Mouse (Mus musculus) forebrain, postnatal 0 days (tissue): Measurements from ENCODE around the gene Rexo4. TPM values are rescaled to one million over a fixed set of nuclear protein-coding genes. Genes with fewer than 3 reads are reported as not detected.

Experiments used
- ATAC-seq: fragments of 200-750 bp; cut with Nextera tagmentation; 2 replicates; pipeline ENCODE4 v1.8.0; 2017; ENCODE audit warnings: mild to moderate bottlenecking, moderate library complexity
- DNase-seq: peaks from one replicate; pipeline ENCODE4 v3.0.0-alpha.2; 2015
- H3K27ac ChIP-seq: fragments of 300-500 bp; sonication (generic); 2 replicates; pipeline ENCODE4 v1.5.1; 2014; ENCODE audit warnings: low read depth, mild to moderate bottlenecking, antibody characterized with exemption, low read length, moderate library complexity, mixed read lengths
- H3K27me3 ChIP-seq: fragments of 300-500 bp; sonication (generic); 2 replicates; pipeline ENCODE4 v1.6.1; 2014; ENCODE audit warnings: mild to moderate bottlenecking, low read length, mixed read lengths; ENCODE audit not compliant: insufficient read depth
- H3K36me3 ChIP-seq: fragments of 300-500 bp; sonication (generic); 2 replicates; pipeline ENCODE4 v1.6.1; 2014; ENCODE audit warnings: mild to moderate bottlenecking, moderate library complexity; ENCODE audit not compliant: insufficient read depth
- H3K4me1 ChIP-seq: fragments of 300-500 bp; sonication (generic); 2 replicates; pipeline ENCODE4 v1.6.1; 2014; ENCODE audit warnings: antibody characterized with exemption; ENCODE audit not compliant: insufficient read depth
- H3K4me2 ChIP-seq: fragments of 300-500 bp; sonication (generic); 2 replicates; pipeline ENCODE4 v1.6.1; 2014; ENCODE audit warnings: low read depth, mild to moderate bottlenecking, moderate library complexity
- H3K4me3 ChIP-seq: fragments of 300-500 bp; sonication (generic); 2 replicates; pipeline ENCODE4 v1.5.1; 2014; ENCODE audit warnings: low read depth, low read length, mixed read lengths
- H3K9ac ChIP-seq: fragments of 300-500 bp; sonication (generic); 2 replicates; pipeline ENCODE4 v1.6.1; 2014; ENCODE audit warnings: mild to moderate bottlenecking
- H3K9me3 ChIP-seq: fragments of 300-500 bp; sonication (generic); 2 replicates; pipeline ENCODE4 v1.6.1; 2016; ENCODE audit warnings: low read length
- CTCF ChIP-seq: sonication (generic); IDR thresholded peaks from 2 replicates; pipeline ENCODE4 v1.5.1; 2016; ENCODE audit warnings: antibody characterized with exemption, control low read depth, low read depth
- WGBS: fragments of 180-500 bp; shearing (Covaris S2); extraction: QIAGEN DNeasy Blood & Tissue Kit; methylation state at CpG from one replicate; pipeline ENCODE4 v1.1.7; 2014; 5-methylcytosine and 5-hydroxymethylcytosine counted together
- polyA plus RNA-seq: library from polyadenylated mRNA; unstranded; fragments of >200 nt; fragmentation: Nextera tagmentation; extraction: Ambion mirVana; gene quantifications from 2 replicates; pipeline ENCODE4 v1.2.1, GENCODE M21; 2015
- total RNA-seq: library from RNA; depleted of rRNA; stranded (reverse); fragments of >200 nt; gene quantifications from 2 replicates; pipeline ENCODE4 v1.2.3, GENCODE M21; 2014

Gene Rexo4
- total and polyA plus RNA-seq, 2 experiments from 2014 or later, result 25.5 to 42.2 TPM

DNA sequence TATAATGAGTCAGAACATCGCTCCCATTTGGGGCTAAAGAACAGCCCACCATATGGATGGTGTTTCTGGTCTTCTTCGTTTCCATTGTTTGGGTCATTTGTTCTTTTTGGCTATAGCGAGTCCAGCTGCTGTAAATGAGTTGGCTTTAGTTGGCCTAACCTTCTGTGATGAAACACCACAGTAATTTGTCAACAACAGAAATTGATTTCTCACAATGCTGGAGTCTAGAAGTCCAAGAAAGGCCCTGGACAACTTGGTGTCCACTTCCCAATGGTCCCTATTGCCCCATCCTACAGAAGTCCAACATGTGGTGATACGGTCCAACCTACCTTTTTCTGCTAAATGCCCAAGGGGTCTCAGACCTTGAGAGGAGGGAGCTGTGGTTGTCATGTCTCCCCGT, 20.5 kb upstream of the Rexo4 start:
- DNase-seq (no peak), ATAC-seq (no peak)
- H3K36me3 ChIP-seq, result no peaks in the 10 kb centered on the region
- no peak overlapping the region for H3K4me2 ChIP-seq
- no peak overlapping the region for H3K27ac ChIP-seq
- no peaks in the 10 kb centered on the region for H3K4me1 ChIP-seq
- H3K27me3 ChIP-seq, result no peaks in the 10 kb centered on the region
- H3K9me3 ChIP-seq, result no peaks in the 10 kb centered on the region
- no peak for TF ChIP-seq CTCF
- H3K4me3 ChIP-seq, result no peak overlapping the region
- no peak overlapping the region for H3K9ac ChIP-seq
- 86% methylated on average over 5 of the region's 5 CpGs for WGBS

DNA sequence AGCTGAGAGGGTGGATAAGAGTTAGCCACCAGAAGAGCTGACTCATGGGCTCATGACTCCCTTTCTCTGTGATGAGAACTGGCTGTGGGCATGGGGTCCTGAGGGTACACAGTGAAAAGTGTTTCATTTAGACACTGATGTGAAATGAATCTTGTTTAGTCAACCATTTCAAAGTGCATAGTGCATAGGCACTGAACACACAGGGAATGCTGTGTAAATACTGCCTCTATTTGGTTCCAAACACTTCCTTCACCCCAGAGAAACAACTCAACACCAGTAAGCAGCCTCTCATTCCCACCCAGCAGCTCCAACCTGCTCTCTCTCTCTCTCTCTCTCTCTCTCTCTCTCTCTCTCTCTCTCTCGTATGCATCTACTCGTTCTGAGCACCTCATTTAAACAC, 20.0 kb upstream of the Rexo4 start:
- no peaks in the 10 kb centered on the region for H3K36me3 ChIP-seq
- no peaks in the 10 kb centered on the region for H3K4me1 ChIP-seq
- H3K4me2 ChIP-seq, result no peak overlapping the region
- H3K27ac ChIP-seq, result no peak overlapping the region
- ATAC-seq (no peak), DNase-seq (no peak)
- no peaks in the 10 kb centered on the region for H3K27me3 ChIP-seq
- no peaks in the 10 kb centered on the region for H3K9me3 ChIP-seq
- TF ChIP-seq CTCF, result no peak
- H3K9ac ChIP-seq, result no peak overlapping the region
- WGBS, result 79% methylated on average over 2 of the region's 2 CpGs
- H3K4me3 ChIP-seq, result no peak overlapping the region

GRCm38 (mm10) chr2:26980361-26980760, 16.2 kb upstream of the Rexo4 start:
- 96% methylated on average over 1 of the region's 1 CpGs for WGBS
- Histone ChIP-seq H3K4me1 (no peaks in the 10 kb centered on the region), H3K4me2 (no peak overlapping the region), H3K36me3 (no peaks in the 10 kb centered on the region), H3K9ac (no peak overlapping the region), H3K27ac (no peak overlapping the region), H3K4me3 (no peak overlapping the region), H3K9me3 (no peaks in the 10 kb centered on the region), H3K27me3 (no peaks in the 10 kb centered on the region)
- no peak for TF ChIP-seq CTCF
- no peak for DNase-seq
- ATAC-seq, result no peak

GRCm38 (mm10) chr2:26973960-26974359, 9.8 kb upstream of the Rexo4 start:
- no peak for ATAC-seq
- H3K27ac ChIP-seq, result no peak overlapping the region
- 70% methylated on average over 4 of the region's 4 CpGs for WGBS
- H3K9me3 ChIP-seq, result no peaks in the 10 kb centered on the region
- no peaks in the 10 kb centered on the region for H3K4me1 ChIP-seq
- DNase-seq, result no peak
- H3K27me3 ChIP-seq, result no peaks in the 10 kb centered on the region
- H3K4me2 ChIP-seq, result no peak overlapping the region
- no peak overlapping the region for H3K9ac ChIP-seq
- no peak overlapping the region for H3K4me3 ChIP-seq
- no peak for TF ChIP-seq CTCF
- no peaks in the 10 kb centered on the region for H3K36me3 ChIP-seq

DNA sequence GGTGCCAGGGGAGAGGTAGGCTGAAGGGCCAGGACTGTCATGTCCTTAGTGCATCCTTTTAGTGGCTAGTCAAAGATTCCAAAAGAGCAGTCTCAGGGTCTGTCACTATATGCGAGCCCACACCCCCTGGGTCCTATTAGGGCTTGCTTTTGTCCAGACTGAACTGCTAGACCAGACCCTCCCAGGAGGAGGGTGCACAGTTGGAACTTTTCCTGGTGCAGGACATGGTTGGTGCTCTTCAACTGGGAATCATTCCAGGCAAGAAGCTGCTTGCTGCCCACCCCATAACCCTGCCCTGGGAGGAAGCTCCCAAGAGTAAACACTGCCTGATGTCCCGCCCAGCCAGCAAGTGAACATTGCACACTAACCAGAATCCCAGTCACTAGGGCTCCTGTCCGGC, 8.9 kb upstream of the Rexo4 start, which contains the start of gene Adamts13:
TSS of gene Adamts13 (plus strand) at position 301 of the 400 bp plus-strand sequence.
- no peak within 1 kb of the TSS for H3K4me2 ChIP-seq
- no peak for DNase-seq
- H3K27ac ChIP-seq, result no peak within 1 kb of the TSS
- TF ChIP-seq CTCF, result no peak
- H3K9ac ChIP-seq, result no peak within 1 kb of the TSS
- no peak within 1 kb of the TSS for H3K4me3 ChIP-seq
- no peaks in the 10 kb centered on the region for H3K27me3 ChIP-seq
- 68% methylated on average over 3 of the region's 3 CpGs for WGBS
- no peaks in the 10 kb centered on the region for H3K36me3 ChIP-seq
- no peaks in the 10 kb centered on the region for H3K9me3 ChIP-seq
- H3K4me1 ChIP-seq, result no peaks in the 10 kb centered on the region
- ATAC-seq, result no peak

DNA sequence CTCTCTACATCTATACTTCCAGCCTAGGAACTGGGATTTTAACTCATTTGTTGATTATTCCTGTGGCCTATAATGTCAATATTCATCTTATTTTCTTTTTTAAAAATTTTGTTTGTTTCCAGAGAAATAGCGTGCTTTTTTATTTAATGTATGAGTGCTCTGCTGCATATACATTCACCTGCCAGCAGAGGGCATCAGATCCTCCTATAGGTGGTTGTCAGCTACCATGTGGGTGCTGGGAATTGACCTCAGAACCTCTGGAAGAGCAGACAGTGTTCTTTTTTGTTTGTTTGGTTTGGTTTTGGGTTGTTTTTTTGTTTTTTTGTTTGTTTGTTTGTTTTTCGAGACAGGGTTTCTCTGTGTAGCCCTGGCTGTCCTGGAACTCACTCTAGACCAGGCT, 3.1 kb upstream of the Rexo4 start:
- WGBS, result 80% methylated on average over 2 of the region's 2 CpGs
- H3K9me3 ChIP-seq, result no peaks in the 10 kb centered on the region
- no peak for ATAC-seq

DNA sequence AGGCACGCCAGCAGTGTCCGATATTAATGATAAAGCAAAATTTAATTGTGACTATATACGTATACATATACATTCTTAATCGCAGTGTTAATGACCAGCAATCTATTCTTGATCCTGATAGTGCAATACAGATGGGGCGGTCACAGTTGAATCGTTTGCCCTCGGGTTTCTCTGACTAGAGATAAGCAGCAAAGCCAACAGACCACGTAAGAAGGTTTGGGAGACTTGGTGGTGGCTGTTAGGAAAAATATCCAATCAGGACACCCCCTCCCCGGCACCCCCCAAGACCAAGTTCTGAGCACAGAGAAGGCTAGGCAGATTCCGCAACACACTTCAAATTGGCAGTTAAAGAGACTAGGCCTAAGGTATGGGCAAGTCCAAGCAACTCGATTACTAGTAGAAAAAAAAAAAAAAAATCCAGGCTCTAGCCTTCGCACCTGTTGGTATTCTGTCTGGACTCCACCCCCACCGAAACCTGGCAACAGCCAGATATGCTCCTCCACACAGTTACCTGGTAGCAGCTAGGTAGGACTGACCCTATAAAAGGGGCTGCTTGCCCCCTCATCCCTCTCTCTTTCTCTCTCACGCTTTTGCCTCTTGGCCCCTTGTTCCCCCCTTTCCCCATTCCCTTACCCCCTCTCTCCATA, 661 bp upstream of the Rexo4 start:
- Histone ChIP-seq H3K4me2 (peak overlapping the region; percentile 83), H3K9ac (peak overlapping the region; percentile 81), H3K4me3 (peak overlapping the region; percentile 70), H3K9me3 (no peaks in the 10 kb centered on the region), H3K27me3 (no peaks in the 10 kb centered on the region), H3K27ac (peak overlapping the region; percentile 97), H3K36me3 (peaks cover 6% of the 10 kb centered on the region), H3K4me1 (peaks cover 13% of the 10 kb centered on the region)
- no peak for DNase-seq
- ATAC-seq, result 0 out of 2 replicates have a peak, but pooled peaks have one; percentile 1
- 12% methylated on average over 14 of the region's 14 CpGs for WGBS
- no peak for TF ChIP-seq CTCF

More for the DNA sequence above, 3.1 kb upstream of the Rexo4 start:
- Histone ChIP-seq H3K4me3 (no peak overlapping the region), H3K27ac (no peak overlapping the region), H3K4me2 (no peak overlapping the region), H3K27me3 (no peaks in the 10 kb centered on the region), H3K4me1 (peaks cover 6% of the 10 kb centered on the region; the same call in 1 of the 2 replicates), H3K36me3 (no peaks in the 10 kb centered on the region), H3K9ac (no peak overlapping the region)
- TF ChIP-seq CTCF, result 0 out of 2 replicates have a peak, but pooled peaks have one; percentile 10
- no peak for DNase-seq
